Mouse (Mus musculus) embryonic fibroblast, embryonic 13.5 days (primary cell): ENCODE results near the gene Slc7a5.

Experiments
- CTCF ChIP-seq: IDR thresholded peaks from 2 replicates; pipeline ENCODE4 v1.5.1; 2011; ENCODE audit warnings: mild to moderate bottlenecking, control low read depth, low read length, moderate library complexity, borderline replicate concordance; ENCODE audit not compliant: insufficient read depth
- POLR2A ChIP-seq: IDR thresholded peaks from 2 replicates; pipeline ENCODE4 v1.6.1; 2011; ENCODE audit warnings: low read depth, mild to moderate bottlenecking, control low read depth, low read length, moderate library complexity

DNA sequence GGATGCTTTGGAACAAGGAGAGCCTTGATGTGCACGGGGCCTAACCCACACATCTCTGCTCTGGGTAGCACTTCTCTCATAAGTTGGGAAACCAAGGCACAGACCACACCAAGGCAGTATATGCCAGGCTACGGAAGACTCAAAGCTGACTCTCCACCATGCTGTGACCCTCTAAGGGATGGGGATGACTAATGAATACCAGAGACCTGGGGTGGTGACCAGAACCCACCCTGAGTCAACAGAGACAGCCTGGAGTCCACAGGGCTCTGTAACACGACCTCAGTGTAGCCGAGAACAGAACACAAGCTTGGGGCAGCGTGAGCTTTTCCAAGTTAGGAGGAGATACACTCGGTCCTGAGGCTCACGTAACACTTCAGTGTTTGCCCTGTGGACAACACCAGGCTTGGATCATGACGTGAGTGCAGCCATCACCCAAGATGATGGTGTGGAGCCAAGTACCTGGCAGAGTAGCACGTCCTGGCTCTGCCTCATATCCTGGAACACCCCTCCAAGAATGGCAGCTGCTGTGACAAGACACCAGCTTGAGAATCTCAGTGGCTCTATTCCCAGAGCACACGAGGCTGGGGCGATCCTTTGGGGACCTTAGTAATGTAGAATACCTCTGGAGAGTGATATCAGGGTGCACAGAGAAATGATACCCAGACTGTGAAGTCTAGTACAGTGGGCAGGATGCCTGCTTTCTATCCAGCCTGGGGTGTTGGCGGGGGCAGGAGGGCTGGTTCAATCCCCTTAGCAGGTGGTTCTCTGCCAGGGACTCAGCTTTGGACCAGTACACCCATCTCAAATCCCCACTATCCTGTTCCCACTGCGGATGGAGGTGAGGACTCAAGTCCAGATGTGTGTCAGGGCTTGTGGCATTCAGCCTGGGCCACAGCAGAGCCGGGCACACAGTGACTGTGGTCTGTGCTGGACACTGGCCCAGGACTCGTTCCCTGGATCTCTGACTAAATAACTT, 17.4 kb downstream of the Slc7a5 start:
- no peak for TF ChIP-seq CTCF
- TF ChIP-seq POLR2A = no peak
